Mouse (Mus musculus) heart, embryonic 11.5 days (tissue): ENCODE data around the gene Gm5141. TPM values are rescaled to one million over a fixed set of nuclear protein-coding genes. Genes with fewer than 3 reads are reported as not detected.
A peak's percentile ranks its signal among the peaks of the same experiment; 100 is the strongest.
"Not testable (repeated sequence)": the region's sequence is repeated elsewhere in the genome, so short reads cannot be mapped to it uniquely, and the experiment has no call there.

Experiments used
- ATAC-seq: fragments of 200-750 bp; cut with Nextera tagmentation; replicated peaks from 2 replicates; pipeline ENCODE4 v1.8.0; 2017; ENCODE audit warnings: moderate library complexity; ENCODE audit not compliant: insufficient number of reproducible peaks, low FRiP score, low TSS enrichment
- H3K27ac ChIP-seq: fragments of 300-500 bp; sonication (generic); 2 replicates; pipeline ENCODE4 v1.5.1; 2014; ENCODE audit warnings: mild to moderate bottlenecking, low read depth, low read length
- H3K27me3 ChIP-seq: fragments of 300-500 bp; sonication (generic); 2 replicates; pipeline ENCODE4 v1.6.1; 2014; ENCODE audit warnings: mild to moderate bottlenecking, low read length, mixed read lengths; ENCODE audit not compliant: control insufficient read depth, insufficient read depth
- H3K36me3 ChIP-seq: fragments of 300-500 bp; sonication (generic); 2 replicates; pipeline ENCODE4 v1.6.1; 2014; ENCODE audit warnings: mild to moderate bottlenecking, low read length, moderate library complexity, mixed read lengths; ENCODE audit not compliant: control insufficient read depth, insufficient read depth
- H3K4me1 ChIP-seq: fragments of 300-500 bp; sonication (generic); 2 replicates; pipeline ENCODE4 v1.6.1; 2014; ENCODE audit warnings: low read length; ENCODE audit not compliant: control insufficient read depth, insufficient read depth
- H3K4me2 ChIP-seq: fragments of 300-500 bp; sonication (generic); 2 replicates; pipeline ENCODE4 v1.6.1; 2014; ENCODE audit warnings: mild to moderate bottlenecking, moderate library complexity
- H3K4me3 ChIP-seq: fragments of 300-500 bp; sonication (generic); 2 replicates; pipeline ENCODE4 v1.5.1; 2014; ENCODE audit warnings: low read depth, low read length
- H3K9ac ChIP-seq: fragments of 300-500 bp; sonication (generic); 2 replicates; pipeline ENCODE4 v1.6.1; 2014; ENCODE audit warnings: mild to moderate bottlenecking, low read depth, low read length, moderate library complexity
- H3K9me3 ChIP-seq: fragments of 300-500 bp; sonication (generic); replicated peaks from 2 replicates; pipeline ENCODE4 v1.6.1; 2016; ENCODE audit warnings: low read length; ENCODE audit not compliant: control insufficient read depth
- WGBS: fragments of 180-500 bp; shearing (Covaris S2); extraction: QIAGEN DNeasy Blood & Tissue Kit; methylation state at CpG from one replicate; pipeline ENCODE4 v1.1.7; 2014; ENCODE audit not compliant: insufficient replicate concordance; 5-methylcytosine and 5-hydroxymethylcytosine counted together
- microRNA counts: library from miRNA; unstranded; fragments of <30 nt; microRNA quantifications from one replicate; lab custom pipeline; 2015
- microRNA-seq: library from miRNA; unstranded; fragments of <30 nt; microRNA quantifications from one replicate; pipeline ENCODE4, GENCODE M21; 2016; ENCODE audit warnings: borderline number of aligned reads
- polyA plus RNA-seq: library from polyadenylated mRNA; unstranded; fragments of >200 nt; fragmentation: Nextera tagmentation; extraction: Ambion mirVana; gene quantifications from 2 replicates; pipeline ENCODE4 v1.2.1, GENCODE M21; 2014

The Gm5141 gene
- polyA plus RNA-seq, 1 experiment from 2014 or later: 5.2 TPM

GRCm38 (mm10) chr13:62760432-62761415, 24.9 kb downstream of the Gm5141 start, which contains the start of gene Platr25:
Gene Platr25 (minus strand): TSS chr13:62760709.
- ATAC-seq: peak; percentile 75
- H3K27ac ChIP-seq, H3K9me3 ChIP-seq, H3K4me1 ChIP-seq, H3K27me3 ChIP-seq, H3K36me3 ChIP-seq: not testable (repeated sequence)
- Histone ChIP-seq H3K4me2 (peak within 1 kb of the TSS; percentile 57), H3K4me3 (peak within 1 kb of the TSS; percentile 51), H3K9ac (peak within 1 kb of the TSS; percentile 71; the same call in 1 of the 2 replicates)
- WGBS: 8% methylated on average over 20 of the region's 20 CpGs

DNA sequence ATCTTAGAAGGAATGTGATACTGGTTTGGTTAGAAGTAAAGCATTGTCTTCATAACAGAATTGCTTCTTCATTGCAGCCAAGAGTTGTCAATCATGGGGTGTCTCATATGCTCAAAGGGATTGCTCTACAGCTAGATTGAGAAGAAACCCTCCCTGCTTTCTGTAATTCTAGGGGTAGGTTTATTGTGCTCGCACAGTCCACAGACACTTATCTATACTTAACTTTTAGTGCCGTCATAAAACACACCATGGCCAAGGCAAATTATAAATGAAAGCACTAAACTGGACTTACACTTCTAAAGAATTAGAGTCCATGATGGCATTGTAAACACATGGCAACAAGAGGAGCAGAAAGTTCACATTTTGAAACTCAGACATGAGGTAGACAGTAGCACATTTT, 52.3 kb downstream of the Gm5141 start:
- Histone ChIP-seq H3K4me3 (no peak overlapping the region), H3K36me3 (no peaks in the 10 kb centered on the region), H3K9ac (no peak overlapping the region), H3K4me2 (no peak overlapping the region), H3K4me1 (no peaks in the 10 kb centered on the region), H3K9me3 (no peaks in the 10 kb centered on the region), H3K27ac (no peak overlapping the region), H3K27me3 (no peaks in the 10 kb centered on the region)
- WGBS: 81% methylated on average over 2 of the region's 2 CpGs
- no peak for ATAC-seq

MicroRNA genes within 50 kb of the gene (microRNA counts, 519-probe panel; counts per million panel counts)
- microRNA mmu-miR-713 (lab: Ali Mortazavi, UCI): 32.2 counts per million

Small RNA genes lying within 50 kb of the gene (microRNA-seq; reads per million reads assigned to microRNA genes)
- gene Gm24588 (not detected), gene Mir713 (not detected)

Other genes starting within 250 kb of the Gm5141 start
- not detected in 2 replicates for gene Zfp935, start 227.3 kb downstream of the Gm5141 start, polyA plus RNA-seq
- 13.7 and 15.3 TPM in 2 replicates for gene Zfp934, start 214.6 kb downstream of the Gm5141 start, polyA plus RNA-seq
- 9.3 and 10.7 TPM in 2 replicates for gene 6720489N17Rik, start 161.6 kb downstream of the Gm5141 start, polyA plus RNA-seq
- 19.2 and 21.6 TPM in 2 replicates for gene Platr25, start 25.1 kb downstream of the Gm5141 start, polyA plus RNA-seq
- 0.11 TPM in 1 of 2 replicates, not detected in the other for gene Fbp2, start 72.6 kb upstream of the Gm5141 start, polyA plus RNA-seq
- gene Fbp1, start 102.5 kb upstream of the Gm5141 start, polyA plus RNA-seq: not detected in 2 replicates
- gene 2010111I01Rik, start 179.1 kb upstream of the Gm5141 start, polyA plus RNA-seq: 49.6 and 58.9 TPM in 2 replicates